Mouse (Mus musculus) midbrain, postnatal 0 days (tissue): ENCODE results near the gene Ubap2. TPM values are rescaled to one million over a fixed set of nuclear protein-coding genes. Genes with fewer than 3 reads are reported as not detected.

ENCODE experiments used
- ATAC-seq: fragments of 200-750 bp; cut with Nextera tagmentation; 2 replicates; pipeline ENCODE4 v1.8.0; 2017; ENCODE audit warnings: moderate number of reproducible peaks, mild to moderate bottlenecking, moderate TSS enrichment, moderate library complexity; ENCODE audit not compliant: low FRiP score
- DNase-seq: peaks from one replicate; pipeline ENCODE4 v3.0.0-alpha.2; 2015; ENCODE audit warnings: low spot score
- H3K27ac ChIP-seq: fragments of 300-500 bp; sonication (generic); 2 replicates; pipeline ENCODE4 v1.5.1; 2014; ENCODE audit warnings: low read depth, mild to moderate bottlenecking, low read length, mixed read lengths
- H3K27me3 ChIP-seq: fragments of 300-500 bp; sonication (generic); 2 replicates; pipeline ENCODE4 v1.6.1; 2014; ENCODE audit warnings: low read length, control low read depth, mixed read lengths; ENCODE audit not compliant: insufficient read depth
- H3K36me3 ChIP-seq: fragments of 300-500 bp; sonication (generic); 2 replicates; pipeline ENCODE4 v1.6.1; 2014; ENCODE audit warnings: low read length, control low read depth, mixed read lengths; ENCODE audit not compliant: insufficient read depth
- H3K4me1 ChIP-seq: fragments of 300-500 bp; sonication (generic); 2 replicates; pipeline ENCODE4 v1.6.1; 2014; ENCODE audit warnings: mild to moderate bottlenecking, control low read depth, antibody characterized with exemption, low read length, mixed read lengths; ENCODE audit not compliant: insufficient read depth
- H3K4me2 ChIP-seq: fragments of 300-500 bp; sonication (generic); 2 replicates; pipeline ENCODE4 v1.6.1; 2014; ENCODE audit warnings: low read depth, mild to moderate bottlenecking, low read length, mixed read lengths; ENCODE audit not compliant: poor library complexity, severe bottlenecking
- H3K4me3 ChIP-seq: fragments of 300-500 bp; sonication (generic); 2 replicates; pipeline ENCODE4 v1.5.1; 2014; ENCODE audit warnings: low read depth, mild to moderate bottlenecking, low read length, moderate library complexity
- H3K9ac ChIP-seq: fragments of 300-500 bp; sonication (generic); replicated peaks from 2 replicates; pipeline ENCODE4 v1.6.1; 2014; ENCODE audit warnings: mild to moderate bottlenecking, low read length, moderate library complexity, mixed read lengths; ENCODE audit not compliant: poor library complexity, severe bottlenecking
- H3K9me3 ChIP-seq: fragments of 300-500 bp; sonication (generic); 2 replicates; pipeline ENCODE4 v1.6.1; 2016; ENCODE audit warnings: low read length, control low read depth
- CTCF ChIP-seq: IDR thresholded peaks from 2 replicates; pipeline ENCODE4 v1.5.1; 2016; ENCODE audit warnings: antibody characterized with exemption, mild to moderate bottlenecking
- WGBS: fragments of 180-500 bp; shearing (Covaris S2); extraction: QIAGEN DNeasy Blood & Tissue Kit; methylation state at CpG from one replicate; pipeline ENCODE4 v1.1.7; 2014; 5-methylcytosine and 5-hydroxymethylcytosine counted together
- polyA plus RNA-seq: library from polyadenylated mRNA; unstranded; fragments of >200 nt; fragmentation: Nextera tagmentation; extraction: Ambion mirVana; gene quantifications from 2 replicates; pipeline ENCODE4 v1.2.1, GENCODE M21; 2015
- total RNA-seq: library from RNA; depleted of rRNA; stranded (reverse); fragments of >200 nt; gene quantifications from 2 replicates; pipeline ENCODE4 v1.2.3, GENCODE M21; 2014

The Ubap2 gene
- total and polyA plus RNA-seq, 2 experiments from 2014 or later, result 36.1 to 38.5 TPM

GRCm38 (mm10) chr4:41257752-41258151 is 17.2 kb downstream of the Ubap2 start:
- no peaks in the 10 kb centered on the region for H3K36me3 ChIP-seq

GRCm38 (mm10) chr4:41255564-41256210 is 19.3 kb downstream of the Ubap2 start:
- Histone ChIP-seq H3K36me3 (no peaks in the 10 kb centered on the region), H3K4me3 (no peak overlapping the region), H3K9ac (no peak overlapping the region), H3K27me3 (no peaks in the 10 kb centered on the region), H3K4me1 (no peaks in the 10 kb centered on the region), H3K4me2 (no peak overlapping the region), H3K27ac (no peak overlapping the region), H3K9me3 (no peaks in the 10 kb centered on the region)
- TF ChIP-seq CTCF, result no peak
- no peak for ATAC-seq
- DNase-seq, result peak; percentile 8
- 82% methylated on average over 12 of the region's 12 CpGs for WGBS

More at GRCm38 (mm10) chr4:41257752-41258151, 17.2 kb downstream of the Ubap2 start:
- 97% methylated on average over 1 of the region's 1 CpGs for WGBS
- Histone ChIP-seq H3K27ac (no peak overlapping the region), H3K9me3 (no peaks in the 10 kb centered on the region), H3K4me3 (no peak overlapping the region), H3K27me3 (no peaks in the 10 kb centered on the region), H3K4me1 (no peaks in the 10 kb centered on the region), H3K9ac (no peak overlapping the region), H3K4me2 (no peak overlapping the region)
- ATAC-seq (no peak), DNase-seq (no peak)
- TF ChIP-seq CTCF, result no peak

GRCm38 (mm10) chr4:41253756-41254155 is 21.2 kb downstream of the Ubap2 start:
- Histone ChIP-seq H3K27ac (no peak overlapping the region), H3K36me3 (no peaks in the 10 kb centered on the region), H3K4me2 (no peak overlapping the region), H3K4me1 (no peaks in the 10 kb centered on the region), H3K9me3 (no peaks in the 10 kb centered on the region), H3K4me3 (no peak overlapping the region), H3K27me3 (no peaks in the 10 kb centered on the region), H3K9ac (no peak overlapping the region)
- ATAC-seq, result no peak
- no peak for TF ChIP-seq CTCF
- 96% methylated on average over 2 of the region's 2 CpGs for WGBS
- DNase-seq, result no peak

DNA sequence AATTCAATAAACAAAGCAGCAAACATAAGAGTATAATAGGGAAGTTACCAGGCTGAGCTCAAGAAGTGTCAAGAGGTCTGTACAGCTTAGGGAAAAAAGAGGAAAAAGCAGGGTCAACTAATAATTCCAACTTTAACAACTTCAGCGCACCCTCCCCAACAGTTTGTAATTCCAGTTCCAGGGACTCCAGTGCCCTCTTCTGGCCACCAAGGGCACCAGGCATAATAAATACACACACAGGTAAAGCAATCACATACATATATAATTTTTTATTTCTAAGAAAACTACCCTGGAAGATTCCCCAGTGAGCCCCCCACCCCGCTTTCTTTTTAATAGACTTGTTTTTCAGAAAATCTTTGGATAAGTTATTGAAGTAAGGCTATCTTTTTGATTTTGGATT is 29.5 kb downstream of the Ubap2 start:
- ATAC-seq, result no peak
- Histone ChIP-seq H3K4me3 (no peak overlapping the region), H3K9me3 (no peaks in the 10 kb centered on the region), H3K27ac (no peak overlapping the region), H3K4me2 (no peak overlapping the region), H3K4me1 (no peaks in the 10 kb centered on the region), H3K9ac (no peak overlapping the region), H3K36me3 (no peaks in the 10 kb centered on the region), H3K27me3 (no peaks in the 10 kb centered on the region)
- no peak for DNase-seq
- 90% methylated on average over 2 of the region's 2 CpGs for WGBS
- TF ChIP-seq CTCF, result peak; percentile 41

GRCm38 (mm10) chr4:41240916-41241315 is 34.0 kb downstream of the Ubap2 start:
- no peak for DNase-seq
- no peak overlapping the region for H3K27ac ChIP-seq
- no peaks in the 10 kb centered on the region for H3K27me3 ChIP-seq
- H3K36me3 ChIP-seq, result no peaks in the 10 kb centered on the region
- no peak for TF ChIP-seq CTCF
- H3K4me1 ChIP-seq, result no peaks in the 10 kb centered on the region
- H3K9ac ChIP-seq, result no peak overlapping the region
- WGBS, result 80% methylated on average over 3 of the region's 3 CpGs
- H3K4me3 ChIP-seq, result no peak overlapping the region
- no peaks in the 10 kb centered on the region for H3K9me3 ChIP-seq
- H3K4me2 ChIP-seq, result no peak overlapping the region
- ATAC-seq, result no peak

DNA sequence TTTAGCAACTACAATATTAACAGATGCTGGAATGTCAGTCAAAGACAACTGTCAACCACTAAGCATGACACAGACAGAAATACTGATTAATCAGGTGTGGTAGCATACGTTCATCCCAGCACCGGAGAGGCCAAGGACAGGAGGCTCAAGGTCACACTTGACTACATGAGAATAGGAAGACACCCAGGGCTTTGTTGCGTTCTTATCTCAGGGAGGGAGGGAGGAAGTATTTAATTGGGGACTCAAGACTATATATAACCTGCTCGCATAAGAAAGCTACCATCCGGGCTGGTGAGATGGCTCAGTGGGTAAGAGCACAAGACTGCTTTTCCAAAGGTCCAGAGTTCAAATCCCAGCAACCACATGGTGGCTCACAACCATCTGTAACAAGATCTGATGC is 39.3 kb downstream of the Ubap2 start:
- Histone ChIP-seq H3K27me3 (no peaks in the 10 kb centered on the region), H3K27ac (no peak overlapping the region), H3K9me3 (no peaks in the 10 kb centered on the region), H3K36me3 (peaks cover 11% of the 10 kb centered on the region), H3K9ac (no peak overlapping the region), H3K4me3 (no peak overlapping the region), H3K4me1 (no peaks in the 10 kb centered on the region), H3K4me2 (no peak overlapping the region)
- TF ChIP-seq CTCF, result no peak
- 88% methylated on average over 5 of the region's 5 CpGs for WGBS
- no peak for ATAC-seq
- no peak for DNase-seq
